Mouse (Mus musculus): ENCODE measurements at regions not wholly inside any gene's neighbourhood (a gene's known extent, or its start where the extent isn't known, plus 50 kb on each side); places are given as distances from the start of the nearest gene placed in this dataset.

DNA sequence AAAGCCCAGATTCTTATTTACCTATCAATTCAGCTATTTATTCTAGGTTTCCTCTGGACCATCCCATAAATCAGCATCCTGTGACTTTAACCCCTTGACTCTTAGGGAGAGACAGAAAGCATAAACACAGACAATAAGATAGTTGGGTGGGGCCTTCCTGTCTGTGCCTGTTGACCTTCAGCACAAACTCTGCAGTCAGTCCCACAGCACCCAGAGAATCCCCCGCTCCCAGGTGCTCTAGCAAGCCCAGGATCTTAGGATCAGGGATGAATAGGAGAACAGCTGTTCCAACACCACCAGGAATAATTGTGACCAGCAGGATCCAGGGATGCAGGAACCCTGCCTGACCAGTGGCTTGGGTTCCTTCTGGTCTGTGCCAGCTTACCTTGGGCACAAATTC, 107.8 kb downstream of the Basp1 start:
- ATAC-seq, result no peak

- no peak for ATAC-seq
These were observed 110.2 kb downstream of the Basp1 start for GRCm38 (mm10) chr15:25303379-25303778.

DNA sequence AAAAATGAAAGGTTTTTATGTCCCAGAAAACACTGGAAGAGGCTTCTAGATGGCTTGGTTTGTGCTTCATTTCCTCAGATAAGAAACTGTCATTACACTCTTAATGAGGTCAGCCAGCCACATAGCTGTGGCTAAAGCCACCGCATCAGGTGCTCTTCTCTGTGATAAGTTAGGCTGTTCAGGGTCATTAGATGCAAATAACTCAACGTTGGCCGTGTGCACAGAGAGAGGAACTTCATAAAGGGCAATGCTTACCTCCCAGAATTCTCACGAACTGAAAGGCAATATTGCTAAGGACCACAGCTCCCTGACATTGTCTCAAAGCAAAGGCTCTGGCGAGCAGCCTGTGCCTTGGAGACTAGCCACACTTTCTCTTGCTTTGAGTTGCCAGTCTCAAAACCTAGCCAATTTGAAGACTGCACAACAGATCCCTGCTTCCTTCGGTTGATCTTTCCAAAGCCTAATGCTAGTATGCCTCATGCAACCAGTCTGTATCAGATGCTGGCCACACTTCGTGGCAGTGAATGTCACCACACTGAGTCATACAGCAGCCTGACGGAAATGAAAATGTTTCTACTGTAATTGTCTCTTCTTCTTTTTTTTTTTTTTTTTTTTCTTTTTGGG, 110.8 kb downstream of the Basp1 start:
- no peak for ATAC-seq

DNA sequence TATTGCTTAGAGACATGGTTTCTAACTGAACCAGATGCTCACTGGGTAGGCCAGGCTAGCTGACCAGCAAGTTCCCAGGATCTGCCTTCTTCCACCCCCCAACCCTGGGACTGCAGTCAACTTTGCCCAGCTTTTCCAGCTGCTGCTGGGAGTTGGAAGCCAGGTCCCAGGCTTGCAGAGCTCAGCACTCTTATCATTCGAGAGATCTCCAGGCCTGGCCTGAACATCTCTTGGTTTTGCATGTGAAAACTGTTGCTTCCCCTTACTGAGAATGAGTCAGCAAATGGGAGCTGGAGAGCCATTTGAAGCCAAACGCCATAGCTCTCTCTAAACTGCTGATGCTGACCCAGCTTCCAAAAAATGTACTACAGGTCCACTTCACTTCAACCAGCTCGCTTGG, 111.8 kb downstream of the Basp1 start:
- no peak for ATAC-seq

GRCm38 (mm10) chr15:25297278-25297677, 116.3 kb downstream of the Basp1 start:
- no peak for ATAC-seq

DNA sequence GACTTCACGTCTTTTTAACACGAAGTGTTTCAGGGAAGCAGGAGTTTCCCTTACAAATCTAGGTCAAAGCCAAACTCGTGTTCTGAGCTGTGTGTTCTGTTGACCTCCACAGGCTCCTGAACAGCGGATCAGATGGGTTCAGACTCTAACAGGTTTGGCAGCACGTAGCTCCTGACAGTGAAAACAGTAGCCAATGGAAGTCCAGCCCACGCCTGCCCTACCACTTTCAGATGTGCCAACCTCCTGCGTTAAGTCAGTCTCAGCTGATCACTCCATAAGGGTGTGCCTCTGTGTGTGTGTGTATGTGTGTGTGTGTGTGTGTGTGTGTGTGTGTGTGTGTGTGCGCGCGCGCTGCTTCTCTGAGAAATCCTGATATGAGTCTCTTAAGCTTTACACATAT, 116.8 kb downstream of the Basp1 start:
- ATAC-seq, result no peak

DNA sequence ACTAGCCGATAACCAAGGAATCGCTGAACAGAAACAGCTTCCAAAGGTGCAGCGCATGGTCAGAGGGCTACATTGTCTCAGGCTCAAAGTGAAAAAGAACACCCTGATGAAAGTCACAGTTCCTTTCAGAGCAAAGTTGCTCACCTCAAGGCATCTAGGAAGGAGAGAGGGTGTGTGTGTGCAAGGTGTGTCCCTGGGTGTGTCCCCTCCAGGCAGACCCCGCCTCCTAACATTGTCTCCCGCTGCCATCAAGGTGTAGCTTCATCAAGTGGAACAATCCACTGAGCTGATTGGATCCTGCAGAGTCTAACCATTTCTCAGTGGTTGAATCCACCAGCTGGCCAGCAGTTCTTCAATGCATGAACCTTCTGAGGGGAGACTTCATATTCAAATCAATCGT, 117.8 kb downstream of the Basp1 start:
- no peak for ATAC-seq

- ATAC-seq, result no peak
These were observed 122.3 kb downstream of the Basp1 start for GRCm38 (mm10) chr15:25291231-25291691.

DNA sequence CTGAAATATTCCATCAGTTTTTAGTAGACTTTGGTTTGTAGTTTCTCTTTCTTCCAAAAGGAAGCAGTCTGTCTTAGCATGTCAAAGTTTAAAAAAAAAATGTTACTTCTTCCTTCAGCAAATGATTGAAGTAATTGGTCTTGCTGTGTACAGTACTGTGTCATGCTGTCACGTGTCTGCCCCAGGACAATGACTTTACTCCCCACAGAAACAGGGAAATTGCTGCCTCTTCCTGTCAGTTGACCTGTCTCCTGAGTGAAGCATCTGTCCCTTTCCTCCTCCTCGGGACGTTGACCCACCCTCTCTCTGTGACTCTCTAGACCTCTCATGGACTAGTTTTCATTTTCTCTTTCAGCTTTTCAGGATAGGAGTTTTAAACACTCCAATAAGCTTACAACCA, 125.7 kb downstream of the Basp1 start:
- no peak for ATAC-seq

DNA sequence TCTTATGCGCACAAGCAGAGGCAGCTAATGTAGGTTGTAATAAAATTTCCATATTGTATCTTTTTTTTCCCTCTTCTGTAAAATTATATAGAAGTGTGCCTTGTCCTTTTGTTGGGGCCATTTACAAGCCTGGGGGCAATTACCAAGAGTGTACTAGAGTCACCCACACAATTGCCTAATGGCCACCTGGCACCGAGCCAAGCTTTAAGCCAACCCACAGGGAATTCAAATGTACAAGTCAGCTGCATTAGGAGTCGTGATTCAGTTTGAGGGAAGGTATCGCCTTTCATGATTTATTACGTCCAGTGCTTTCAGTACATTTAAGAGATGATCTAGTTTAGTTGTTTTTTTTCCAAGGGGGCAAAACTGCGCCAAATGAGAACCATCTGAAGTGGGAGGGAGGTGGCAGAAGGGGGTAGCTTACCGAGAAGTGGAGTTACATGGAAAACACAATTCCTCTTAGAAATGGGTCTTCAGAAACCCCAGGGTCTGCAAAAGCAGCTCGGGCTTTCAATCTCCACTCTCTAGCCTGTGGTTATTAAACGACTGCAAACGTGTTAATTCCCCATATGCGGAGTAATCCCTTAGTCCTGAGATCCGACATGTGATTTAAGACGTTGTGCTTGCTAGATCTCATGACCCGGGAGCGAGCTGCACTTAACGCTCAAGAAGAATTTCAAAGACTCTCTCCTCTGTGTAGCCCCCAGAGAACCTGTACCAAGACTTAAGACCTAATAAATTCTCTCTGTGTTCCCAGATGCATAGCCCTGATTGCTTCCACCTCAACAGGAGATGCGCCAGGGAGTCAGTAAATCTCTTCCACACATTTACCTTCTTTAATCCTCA, 129.0 kb downstream of the Basp1 start:
- ATAC-seq, result no peak

DNA sequence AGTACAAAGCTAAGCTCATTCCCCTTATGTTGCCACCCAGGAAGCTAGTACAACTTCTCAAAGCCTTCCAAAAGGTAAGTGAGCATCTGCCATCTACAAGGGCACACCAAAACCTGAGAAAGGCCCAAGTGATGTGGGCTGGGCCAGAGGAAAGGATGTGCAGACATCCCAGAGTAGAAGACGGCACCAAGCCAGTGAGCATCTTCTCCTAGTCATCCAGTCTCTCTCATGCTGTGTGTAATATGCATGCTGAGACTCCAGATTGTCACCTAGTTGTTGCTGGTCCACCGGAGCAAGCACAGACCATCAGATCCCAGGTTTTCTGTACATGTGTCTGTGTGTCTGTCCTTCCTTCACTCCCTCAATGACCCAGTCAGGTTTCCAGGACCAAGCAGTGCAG, 129.9 kb downstream of the Basp1 start:
- ATAC-seq, result no peak

- ATAC-seq, result no peak
These were observed 131.2 kb downstream of the Basp1 start for GRCm38 (mm10) chr15:25282346-25282745.

- no peak for ATAC-seq
These were observed 131.6 kb downstream of the Basp1 start for GRCm38 (mm10) chr15:25281942-25282341.

GRCm38 (mm10) chr15:25278317-25279156, 135.0 kb downstream of the Basp1 start:
- no peak for ATAC-seq

DNA sequence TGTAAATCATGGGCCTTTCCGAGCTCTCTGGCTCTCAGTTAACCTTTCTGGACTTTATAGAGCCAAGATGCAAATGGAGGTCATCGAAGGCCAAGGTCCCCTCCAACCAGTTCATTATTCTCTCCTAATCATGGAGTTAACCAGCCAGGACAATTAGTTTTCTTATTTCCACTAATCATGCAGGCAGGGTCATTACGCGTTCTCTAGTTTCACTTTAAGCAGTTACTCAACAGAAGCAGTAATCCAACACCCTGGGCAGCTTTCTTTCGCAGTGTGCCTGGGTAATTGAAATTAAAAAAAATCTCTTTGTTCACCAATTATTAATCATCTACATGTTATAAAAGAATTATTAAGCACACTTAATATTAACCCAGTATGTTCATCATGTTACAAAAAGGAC, 137.3 kb downstream of the Basp1 start:
- no peak for ATAC-seq

- ATAC-seq, result no peak
These were observed 141.7 kb downstream of the Basp1 start for GRCm38 (mm10) chr15:25271886-25272285.

DNA sequence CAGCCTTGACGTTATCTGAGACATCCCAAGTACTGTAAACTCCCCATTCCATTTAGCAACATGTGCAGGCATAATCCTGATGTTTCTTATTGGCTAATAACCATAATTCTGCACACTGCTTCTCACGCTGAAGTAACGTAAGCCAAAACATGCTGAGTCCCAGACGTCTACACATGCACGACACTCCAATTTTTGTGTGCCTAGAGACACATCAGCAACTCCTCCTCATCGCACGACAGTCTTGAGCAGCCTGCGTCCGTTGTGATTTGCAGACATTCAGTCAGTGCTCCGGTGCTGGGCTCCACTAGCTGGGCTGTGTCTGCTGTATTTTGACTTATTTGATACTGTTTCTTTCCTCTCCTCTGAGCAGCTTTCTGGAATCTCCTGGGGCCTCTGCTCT, 143.2 kb downstream of the Basp1 start:
- no peak for ATAC-seq

DNA sequence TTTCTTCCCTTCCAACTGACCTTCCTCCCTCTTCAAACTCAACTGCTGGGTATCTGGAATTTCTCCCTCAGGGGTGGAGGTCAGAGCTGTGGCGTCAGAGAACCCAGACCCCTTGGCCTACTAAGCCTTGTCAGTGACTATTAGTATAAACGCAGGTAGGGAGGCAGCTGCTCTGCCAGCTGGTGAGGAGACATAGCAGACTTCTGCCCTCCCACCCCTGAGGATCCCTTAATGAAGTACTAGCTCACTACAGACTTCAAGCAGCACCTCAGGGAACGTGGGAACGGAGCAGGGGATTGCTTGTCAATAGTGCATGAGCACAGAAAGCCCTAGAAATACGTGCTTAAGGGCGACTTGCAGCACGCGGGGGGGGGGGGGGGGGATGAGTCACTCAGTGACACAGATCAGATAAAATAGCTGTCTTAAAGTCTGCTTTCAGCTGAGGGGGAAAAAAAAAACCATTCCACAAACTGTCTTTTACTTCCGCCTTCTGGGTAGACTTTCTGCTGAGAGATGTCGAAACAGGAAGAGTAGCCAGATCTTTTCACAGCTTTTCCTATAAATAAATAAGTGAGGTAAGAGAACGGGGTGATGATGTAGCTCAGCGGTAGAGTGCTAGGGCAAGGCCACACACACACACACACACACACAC, 144.1 kb downstream of the Basp1 start:
- ATAC-seq, result peak; percentile 91

GRCm38 (mm10) chr15:25268436-25268835, 145.1 kb downstream of the Basp1 start:
- no peak for ATAC-seq

DNA sequence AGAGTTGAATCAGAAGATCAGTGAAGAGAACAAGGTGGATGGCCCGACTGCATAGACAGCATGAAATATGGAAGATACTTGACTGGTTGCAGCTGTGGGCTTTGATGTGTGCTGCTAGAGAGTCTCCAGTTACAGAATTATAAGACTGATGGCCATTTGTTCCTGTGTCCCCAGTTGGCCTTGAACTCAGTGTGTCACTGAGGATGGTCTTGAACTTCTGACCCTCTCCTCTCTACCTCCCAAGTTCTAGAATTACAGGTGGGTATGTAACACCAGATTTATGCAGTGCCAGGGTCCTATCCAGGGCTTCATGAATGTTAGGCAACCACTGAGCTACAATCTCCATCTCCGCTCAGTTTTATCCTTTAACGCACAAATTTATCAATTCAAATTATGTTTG, 146.1 kb downstream of the Basp1 start:
- ATAC-seq, result no peak

DNA sequence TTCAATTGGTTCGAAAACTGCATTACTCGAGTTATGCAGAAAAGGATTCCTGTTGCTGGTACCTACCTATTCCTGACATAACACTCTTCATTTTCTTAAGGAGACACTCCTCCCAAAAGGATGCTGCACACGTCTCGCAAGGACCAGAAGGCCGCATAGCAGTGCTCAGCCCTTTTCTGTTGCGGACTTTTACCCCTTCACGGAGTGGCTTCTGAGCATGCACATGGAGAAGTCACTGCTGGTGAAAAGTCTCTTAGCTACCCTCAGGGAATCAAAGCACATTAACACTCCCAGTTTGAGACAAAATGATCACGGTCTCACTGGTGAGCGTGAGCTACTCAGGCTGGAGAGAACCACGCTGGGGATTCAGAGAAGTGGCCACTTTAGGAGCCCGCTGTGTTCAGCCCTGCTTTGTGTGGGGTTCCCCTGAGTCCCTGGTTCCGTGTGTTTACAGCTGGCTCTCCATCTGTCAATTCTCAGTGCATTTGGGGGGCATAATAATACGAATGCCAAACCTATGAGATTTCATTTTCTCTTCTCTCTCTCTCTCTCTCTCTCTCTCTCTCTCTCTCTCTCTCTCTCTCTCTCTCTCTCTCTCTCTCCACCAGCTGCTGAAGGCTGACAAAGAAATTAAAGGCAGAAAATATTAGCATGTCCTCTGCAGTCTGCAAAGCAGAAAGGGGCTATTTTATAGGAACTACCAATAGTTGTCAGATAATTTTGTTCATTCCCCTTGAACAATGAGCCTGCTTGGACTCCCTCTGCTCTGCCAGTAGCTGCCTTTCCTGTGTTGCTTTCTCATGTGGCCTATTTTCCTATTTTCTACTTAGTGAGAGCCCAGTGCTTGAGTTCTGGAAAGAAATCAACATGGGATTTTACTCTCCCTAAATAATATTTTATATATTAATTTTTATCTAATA, 160.7 kb downstream of the Basp1 start:
- ATAC-seq, result no peak

DNA sequence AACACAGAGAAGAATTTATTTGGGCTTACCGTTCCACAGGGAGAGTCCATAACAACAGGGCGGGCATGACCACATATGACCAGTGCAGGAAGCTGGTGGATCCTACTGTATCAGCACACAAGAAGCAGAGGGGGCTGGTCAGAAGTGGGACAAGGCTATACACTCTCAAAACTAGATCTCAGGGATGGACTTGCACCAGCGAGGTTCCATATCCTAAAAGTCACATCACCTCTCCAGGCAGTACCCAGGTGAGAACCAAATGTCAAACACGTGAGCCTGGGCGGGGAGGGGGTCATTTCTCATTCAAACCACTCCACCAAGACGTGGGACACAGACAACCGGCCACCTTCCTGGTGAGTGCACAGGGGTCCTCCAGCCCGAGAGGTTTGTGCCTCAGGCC, 167.9 kb downstream of the Basp1 start:
- no peak for ATAC-seq

Data from inflammation-experienced regulatory T-cells, adult 6 months (primary cell).